Mouse (Mus musculus) natural killer cell, adult 2 months (primary cell): ENCODE measurements around the gene Olfr248.
"Not testable (repeated sequence)": the region's sequence is repeated elsewhere in the genome, so short reads cannot be mapped to it uniquely, and the experiment has no call there.

ENCODE experiments used
- DNase-seq, 2 experiments: peaks; one replicate each; pipeline ENCODE4 v3.0.0; 2022; ENCODE audit warnings: low spot score in 2 of 2

The Olfr248 gene

DNA sequence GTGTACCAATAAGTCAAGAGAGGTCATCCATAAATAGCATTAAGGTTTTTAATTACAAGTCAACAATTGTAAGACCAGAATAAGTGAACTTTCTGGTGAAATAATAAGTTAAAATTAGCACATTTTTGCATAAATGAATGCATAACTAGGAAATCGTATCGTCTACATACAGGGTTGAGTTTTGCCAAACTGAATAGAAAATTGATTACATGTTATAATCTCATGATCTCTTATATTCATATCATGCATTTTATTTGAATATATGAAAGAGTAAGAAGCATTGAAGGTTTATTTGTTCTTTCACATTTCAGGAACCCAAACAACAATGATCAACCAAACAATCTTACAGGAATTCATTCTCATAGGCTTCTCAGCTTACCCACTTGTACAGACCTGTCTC, at the start of gene Olfr248:
Olfr248 (plus strand) TSS at position 301 of the 400 bp plus-strand sequence.
- no peak for DNase-seq

DNA sequence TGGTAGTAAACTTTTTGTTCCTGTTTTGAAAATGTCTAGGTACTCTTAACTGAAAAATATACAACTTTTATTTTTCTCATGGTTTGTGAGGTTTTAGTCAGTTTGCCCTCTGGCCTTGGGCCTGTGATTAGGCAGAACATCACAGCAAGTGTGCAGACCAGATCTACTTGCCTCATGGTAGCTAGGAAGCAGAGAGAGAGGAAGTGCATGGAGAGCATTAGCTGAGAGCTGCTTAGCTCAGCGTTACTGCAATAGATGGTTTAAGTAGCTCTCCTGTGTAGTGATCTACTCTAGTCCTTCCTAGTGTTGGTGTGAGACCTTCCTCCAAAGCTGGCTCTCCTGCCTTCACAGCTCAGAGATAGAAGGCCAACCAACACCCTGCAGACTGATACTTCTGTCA, 37.2 kb upstream of the Olfr248 start:
- not testable (repeated sequence) for DNase-seq

DNA sequence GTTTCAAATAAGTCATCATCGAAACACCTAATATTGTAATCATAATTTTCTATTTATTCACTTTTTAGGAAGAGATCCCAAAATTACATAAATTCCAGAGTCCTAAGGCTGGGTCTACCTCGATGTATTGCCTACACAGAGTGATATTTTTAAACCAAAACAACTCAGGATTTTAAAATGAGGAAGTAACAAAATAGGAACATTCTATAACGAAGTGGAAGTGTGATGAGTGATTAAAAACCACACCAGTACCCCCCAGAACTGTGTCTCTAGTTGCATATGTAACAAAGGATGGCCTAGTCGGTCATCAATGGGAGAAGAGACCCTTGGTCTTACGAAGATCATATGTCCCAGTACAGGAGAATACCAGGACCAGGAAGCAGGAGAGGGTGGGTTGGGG, 36.2 kb upstream of the Olfr248 start:
- DNase-seq = no peak

- no peak for DNase-seq
Observed at GRCm38 (mm10) chr1:174364882-174365451, 25.9 kb upstream of the Olfr248 start, which contains the start of gene Olfr417. TSS of gene Olfr417 (plus strand) at chr1:174365122.

- no peak for DNase-seq
Observed at GRCm38 (mm10) chr1:174373799-174374198, 17.0 kb upstream of the Olfr248 start.

DNA sequence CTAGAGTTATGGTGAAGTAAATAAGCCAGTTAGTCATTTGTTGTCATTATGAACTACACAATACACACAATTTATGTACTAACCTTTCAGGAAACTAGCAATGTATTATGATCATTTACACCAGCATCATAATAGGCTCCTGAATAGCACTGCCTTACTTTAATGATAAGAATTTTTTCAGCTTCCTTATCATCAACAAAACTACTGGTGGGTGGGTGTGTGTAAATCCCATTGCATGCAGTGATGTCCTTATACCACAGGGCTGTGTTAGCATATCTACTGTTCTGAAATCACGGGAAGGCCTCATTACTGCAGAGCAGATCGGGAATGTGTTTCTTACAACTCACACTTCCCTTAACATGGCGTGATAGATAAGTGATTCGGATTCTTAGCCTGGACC, 32.1 kb downstream of the Olfr248 start:
- DNase-seq = no peak

GRCm38 (mm10) chr1:174423764-174424163, 32.9 kb downstream of the Olfr248 start, which contains the start of gene Olfr414:
TSS of gene Olfr414 (plus strand) at chr1:174424064.
- DNase-seq = no peak

DNA sequence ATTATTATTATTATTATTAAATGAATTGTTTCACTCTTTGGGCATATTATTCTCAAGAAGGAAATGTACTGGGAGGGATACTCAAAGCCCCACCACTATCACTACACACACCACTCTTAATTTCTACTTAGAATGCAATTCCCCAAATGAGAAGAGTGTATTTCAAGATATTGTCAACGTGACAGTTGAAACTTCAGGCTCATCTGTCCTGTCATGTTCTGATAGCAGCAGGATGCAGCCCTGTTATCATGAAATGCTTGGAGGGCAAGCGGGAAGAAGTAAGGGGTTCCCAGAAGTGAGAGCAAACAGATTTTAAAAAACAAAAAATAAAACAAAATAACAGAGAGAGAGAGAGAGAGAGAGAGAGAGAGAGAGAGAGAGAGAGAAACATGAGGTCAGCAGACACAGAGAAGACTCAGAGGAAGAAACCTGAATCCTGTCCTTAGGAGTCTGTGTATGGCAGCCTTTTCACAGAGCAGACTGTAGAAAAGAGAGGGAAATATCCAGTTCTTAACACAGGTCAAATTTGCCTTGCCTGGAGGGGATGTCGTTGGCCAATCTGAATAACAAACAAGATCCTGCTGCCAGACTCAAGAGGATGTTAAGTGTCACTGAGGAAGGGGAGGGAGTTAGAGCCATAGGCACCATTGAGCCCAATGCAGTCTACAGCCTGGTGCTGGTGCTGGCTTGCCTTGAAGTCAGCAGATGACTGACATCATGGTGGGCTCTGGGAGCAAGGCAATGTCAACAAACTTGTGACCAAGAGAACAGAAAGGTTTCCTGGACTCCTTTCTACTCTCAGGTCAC, 35.5 kb downstream of the Olfr248 start:
- no peak for DNase-seq

GRCm38 (mm10) chr1:174427402-174427801, 36.6 kb downstream of the Olfr248 start:
- no peak for DNase-seq

- DNase-seq = no peak
Observed at GRCm38 (mm10) chr1:174428407-174428806, 37.6 kb downstream of the Olfr248 start.

- no peak for DNase-seq
Observed at GRCm38 (mm10) chr1:174434121-174434520, 43.3 kb downstream of the Olfr248 start.
